Mouse (Mus musculus): ENCODE measurements around the gene Cul9.
A peak's percentile ranks its signal among the peaks of the same experiment; 100 is the strongest.

The Cul9 gene

DNA sequence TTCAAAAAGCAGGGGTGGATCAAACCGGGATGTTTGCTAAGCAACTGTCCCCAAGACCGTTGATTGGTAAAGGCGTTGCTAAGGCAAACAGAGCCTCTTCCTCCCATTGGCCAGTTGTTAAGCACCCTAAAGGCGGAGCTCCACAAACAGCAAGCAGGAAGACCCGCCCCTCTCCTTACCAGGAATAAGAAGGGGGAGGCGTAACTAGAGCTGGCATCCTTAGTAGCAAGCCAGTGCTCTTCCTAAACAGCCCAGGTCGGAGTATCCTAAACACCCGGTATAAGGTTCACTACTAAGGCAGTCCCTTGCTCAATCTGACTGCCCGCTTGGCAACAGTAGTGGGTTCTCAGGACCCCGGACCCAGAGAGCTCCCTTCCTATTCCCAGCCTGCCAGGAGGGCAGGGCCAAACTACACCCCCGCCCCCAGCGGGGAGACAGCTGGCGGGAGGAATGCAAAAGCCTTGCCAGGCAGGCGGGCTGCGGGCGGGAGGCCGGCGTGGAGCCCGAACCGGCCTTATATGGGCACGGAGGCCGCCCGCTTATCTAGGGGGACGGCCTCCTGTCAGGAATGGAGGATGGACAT, 6.7 kb upstream of the Cul9 start:
- DNase-seq: peak; percentile 94

DNA sequence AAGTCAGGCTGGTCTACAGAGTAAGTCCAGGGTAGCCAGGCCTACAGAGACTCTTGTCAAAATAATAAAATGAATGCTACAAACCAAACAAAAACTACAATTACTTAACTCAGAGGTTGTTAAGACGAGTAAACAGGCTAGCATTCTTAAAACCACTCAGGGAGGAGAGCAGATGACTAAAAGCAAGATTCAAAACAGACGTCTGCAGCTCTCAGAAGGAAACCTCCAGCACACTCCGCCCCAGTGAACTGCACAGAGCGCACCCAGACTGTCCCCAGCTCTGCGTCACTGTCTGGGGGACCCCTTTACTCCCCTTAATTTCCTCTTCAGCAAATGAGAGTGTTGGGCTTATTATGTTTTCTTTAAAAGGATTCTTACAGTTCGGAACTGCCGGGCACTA, 6.0 kb upstream of the Cul9 start:
- peak; percentile 27 for DNase-seq

DNA sequence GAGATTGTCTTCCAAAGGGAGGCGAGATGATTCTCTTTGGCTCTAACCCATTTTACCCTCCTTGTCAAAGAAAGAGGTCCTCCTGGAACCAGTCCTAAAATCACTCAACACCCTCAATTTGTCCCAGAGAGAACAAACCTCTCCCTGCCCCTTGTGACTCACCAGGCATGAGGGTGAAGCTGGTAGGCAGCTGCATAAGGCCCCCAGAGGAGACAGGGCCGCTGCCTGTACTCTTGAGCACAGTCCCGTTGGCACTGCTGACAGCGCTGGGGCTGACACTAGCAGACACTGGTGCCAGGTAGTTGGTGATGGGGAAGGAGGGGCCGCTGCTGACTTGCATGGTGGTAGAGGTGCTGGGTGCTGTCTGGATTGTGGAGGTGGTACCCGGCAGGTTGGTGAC, 5.2 kb upstream of the Cul9 start:
- DNase-seq: peak; percentile 50

DNA sequence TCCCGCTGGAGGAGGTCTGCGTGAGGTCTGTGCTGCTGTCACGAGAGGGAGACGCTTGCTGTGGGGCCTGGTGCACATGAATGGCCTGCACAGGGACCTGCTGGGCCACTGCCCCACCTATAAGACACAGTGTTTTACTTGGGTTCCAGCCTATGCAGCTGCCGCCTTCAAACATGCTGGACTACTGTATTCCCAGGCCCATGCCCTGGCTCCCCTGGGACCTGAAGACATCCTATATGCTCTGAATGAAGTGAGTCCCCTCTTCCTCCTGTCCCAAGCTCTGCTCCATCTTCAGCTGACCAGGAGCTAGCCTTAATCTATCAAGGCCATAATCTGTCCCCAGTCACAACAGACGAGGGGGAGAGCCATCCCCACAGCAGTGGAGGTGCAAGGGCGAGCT, 4.7 kb upstream of the Cul9 start:
- DNase-seq: no peak

DNA sequence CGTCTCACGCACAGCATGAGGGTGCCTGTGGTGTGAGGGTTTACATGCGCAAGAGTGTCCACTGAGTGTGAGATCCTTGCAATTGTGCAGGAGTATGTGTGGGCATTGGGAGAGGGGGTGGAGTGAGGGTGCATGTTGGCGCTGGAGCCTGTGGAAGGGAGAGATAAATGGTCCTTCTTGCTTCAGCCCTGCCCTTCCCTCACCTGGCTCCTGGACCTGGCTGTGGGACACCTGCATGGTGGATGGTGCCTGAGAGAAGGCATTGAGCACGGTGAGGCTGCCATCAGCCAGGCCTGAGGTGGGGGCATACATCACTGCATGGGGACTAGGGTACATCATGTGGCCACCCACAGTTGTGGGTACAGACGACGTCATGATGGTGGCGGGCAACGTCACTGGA, 3.5 kb upstream of the Cul9 start:
- peak; percentile 34 for DNase-seq

DNA sequence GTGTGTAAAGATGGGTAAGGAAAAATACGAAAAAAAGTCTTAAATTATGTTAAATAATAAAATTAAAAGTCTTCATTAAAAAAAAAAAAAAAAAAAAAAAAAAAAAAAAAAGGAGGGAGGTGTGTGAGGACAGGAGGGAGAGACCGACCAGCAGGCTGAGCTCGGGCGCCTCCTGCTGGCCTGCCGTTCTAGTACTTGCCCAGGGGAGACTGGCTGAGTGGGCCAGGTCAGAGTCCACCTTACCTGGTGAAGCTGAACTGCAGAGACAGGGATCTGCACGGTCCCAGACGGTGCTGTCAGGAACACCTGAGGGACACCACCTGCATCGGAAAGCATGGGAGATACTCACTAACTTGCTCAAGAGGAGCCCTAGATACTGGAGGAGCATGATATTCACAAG, 3.0 kb upstream of the Cul9 start:
- peak; percentile 59 for DNase-seq

DNA sequence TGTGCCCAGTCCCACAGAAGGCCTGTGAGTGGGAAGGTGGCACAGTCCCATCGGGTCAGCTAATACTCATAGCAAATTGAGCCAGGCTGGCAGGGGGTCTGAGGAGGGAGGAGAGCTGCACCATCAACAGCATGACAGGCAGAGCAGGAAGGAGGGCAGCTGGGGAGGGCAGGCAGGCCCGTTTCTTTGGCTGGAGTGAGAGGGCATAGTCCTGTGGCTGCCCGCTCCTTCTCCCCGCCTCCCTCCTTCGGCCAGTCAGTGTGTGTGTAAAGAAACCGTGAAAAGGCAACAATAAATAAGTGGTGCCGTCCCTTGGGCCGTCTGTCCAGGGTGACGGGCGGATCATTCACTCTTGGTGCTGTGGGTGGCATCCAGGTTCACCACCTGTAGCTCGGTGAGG, 2.6 kb upstream of the Cul9 start:
- DNase-seq: peak; percentile 46

DNA sequence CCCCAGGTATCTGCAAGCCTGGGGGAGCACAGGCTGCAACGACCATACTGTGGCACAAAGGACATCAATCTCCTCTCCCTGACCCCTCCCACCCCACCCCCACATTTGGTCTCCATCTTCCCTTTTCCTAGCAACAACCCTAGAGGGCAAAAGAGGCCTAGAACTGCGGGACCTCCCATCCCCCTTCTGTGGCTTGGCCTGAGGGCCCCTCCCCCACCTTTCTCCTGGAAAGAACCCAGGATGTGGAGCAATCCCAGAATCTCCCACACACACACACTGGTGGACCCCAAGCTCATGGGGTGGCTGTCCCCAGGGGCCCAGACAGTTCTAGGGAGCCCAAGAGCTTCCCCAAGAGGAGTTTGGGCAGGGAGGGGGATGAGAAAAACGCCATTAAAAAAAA, 1.7 kb upstream of the Cul9 start:
- peak; percentile 52 for DNase-seq

DNA sequence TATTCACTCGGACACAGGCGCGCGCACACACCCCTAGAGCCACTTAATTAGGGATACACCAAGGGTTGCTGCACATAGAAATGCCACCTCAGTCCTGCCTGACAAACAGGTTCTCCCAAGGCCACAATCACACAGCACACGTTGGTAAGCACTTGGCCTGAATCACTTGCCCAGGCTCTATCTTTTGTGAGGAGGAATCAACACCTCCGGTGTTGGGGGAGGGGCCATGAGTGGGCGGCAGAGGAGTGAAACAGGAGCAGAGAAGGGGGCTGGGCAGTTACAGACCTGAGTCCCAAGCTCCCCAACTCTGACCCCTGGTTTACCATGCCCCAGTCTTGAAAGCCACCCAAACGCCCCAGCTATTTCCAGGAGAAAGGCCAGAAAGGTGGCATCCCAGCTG, 807 bp upstream of the Cul9 start:
- DNase-seq: peak; percentile 45

DNA sequence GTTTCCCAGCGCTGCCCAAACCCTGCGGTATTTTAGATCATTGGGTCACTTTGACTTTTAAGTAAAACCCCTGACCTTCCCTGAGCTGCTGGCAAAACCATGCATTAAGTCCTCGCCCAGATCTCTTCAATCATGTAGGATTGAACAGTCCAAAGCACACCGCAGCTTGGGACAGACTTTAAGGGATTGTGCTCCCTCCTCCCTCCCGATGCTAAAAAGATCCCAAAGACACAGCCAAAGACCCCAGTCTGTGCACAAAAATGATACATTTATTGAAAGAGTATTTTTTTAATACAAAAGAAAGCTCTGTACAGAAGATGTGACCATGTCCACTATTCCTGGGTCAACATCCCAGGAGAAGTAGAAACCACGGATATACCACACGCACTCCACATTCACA, 403 bp upstream of the Cul9 start:
- DNase-seq: peak; percentile 33

DNA sequence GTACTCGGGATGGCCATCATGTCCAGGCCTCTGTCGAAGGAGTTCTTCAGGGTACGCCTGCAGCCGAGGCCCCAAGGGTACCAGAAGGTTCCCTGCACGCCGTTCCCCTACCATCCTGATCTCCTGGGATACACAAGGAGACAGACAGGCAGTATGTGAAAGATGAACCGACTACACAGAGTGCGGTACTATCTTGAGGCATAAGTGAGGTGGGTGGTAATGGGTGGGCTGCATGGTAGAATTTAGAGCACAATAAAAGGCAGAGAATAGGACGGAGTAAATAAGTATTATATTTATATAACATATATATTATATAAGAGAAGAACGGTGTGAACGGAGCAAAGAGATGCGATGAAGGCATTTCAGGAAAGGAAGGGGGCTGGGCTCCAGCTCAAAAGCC, 2.5 kb downstream of the Cul9 start:
- DNase-seq: no peak

DNA sequence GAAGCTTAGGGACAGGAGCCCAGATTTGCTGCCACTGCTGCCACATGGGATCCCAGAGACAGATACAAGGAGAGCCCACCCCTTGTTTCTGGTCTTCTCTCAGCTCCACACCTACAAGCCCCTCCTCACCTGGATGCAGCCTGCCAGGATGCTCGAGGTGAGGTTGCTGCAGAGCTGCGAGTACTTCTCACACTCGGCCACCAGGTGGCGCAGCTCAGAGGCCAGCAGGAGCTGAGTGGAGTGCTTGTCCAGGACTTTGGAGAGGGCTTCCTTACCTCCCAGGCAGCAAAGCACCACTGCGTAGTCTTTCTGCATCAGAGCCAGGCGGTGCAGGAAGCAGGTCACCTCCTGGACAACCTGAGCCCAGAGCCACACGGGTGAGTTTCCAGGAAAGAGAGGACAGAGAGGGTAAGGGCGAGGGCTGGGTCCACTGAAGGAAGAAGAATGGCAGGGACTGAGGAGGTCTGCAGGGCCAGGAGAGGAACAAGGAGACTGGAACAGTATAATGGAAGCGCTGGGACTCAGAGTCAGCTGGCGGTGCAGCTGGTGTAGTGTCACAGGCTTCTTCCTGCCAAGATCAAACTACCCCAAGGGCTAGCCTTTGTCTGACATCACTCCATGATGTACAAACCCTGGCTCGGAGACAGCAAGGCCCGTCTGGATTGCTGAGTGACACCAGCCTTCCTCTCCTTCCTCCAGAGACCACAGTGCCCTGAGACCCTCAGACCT, 20.4 kb downstream of the Cul9 start:
- DNase-seq: peak; percentile 78

DNA sequence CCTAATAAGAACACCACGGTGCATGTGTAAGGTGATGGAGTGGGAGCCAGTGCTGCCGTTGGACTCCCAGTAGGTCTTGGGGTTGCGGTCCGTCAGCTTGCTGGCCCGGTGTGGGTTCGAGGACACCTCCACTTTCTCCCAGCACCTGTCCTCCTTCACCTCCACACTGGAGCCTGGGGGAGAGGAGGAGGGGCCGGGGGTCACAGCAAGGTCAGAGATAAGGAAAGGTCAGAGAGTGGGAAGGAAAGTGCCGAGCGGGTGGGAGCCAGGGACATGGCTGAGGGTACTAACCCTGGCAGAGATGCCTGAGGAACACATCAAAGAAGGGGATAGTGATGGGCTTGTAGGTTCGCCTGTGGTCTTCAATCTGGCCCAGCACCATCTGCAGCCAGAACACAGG, 21.1 kb downstream of the Cul9 start:
- DNase-seq: no peak

DNA sequence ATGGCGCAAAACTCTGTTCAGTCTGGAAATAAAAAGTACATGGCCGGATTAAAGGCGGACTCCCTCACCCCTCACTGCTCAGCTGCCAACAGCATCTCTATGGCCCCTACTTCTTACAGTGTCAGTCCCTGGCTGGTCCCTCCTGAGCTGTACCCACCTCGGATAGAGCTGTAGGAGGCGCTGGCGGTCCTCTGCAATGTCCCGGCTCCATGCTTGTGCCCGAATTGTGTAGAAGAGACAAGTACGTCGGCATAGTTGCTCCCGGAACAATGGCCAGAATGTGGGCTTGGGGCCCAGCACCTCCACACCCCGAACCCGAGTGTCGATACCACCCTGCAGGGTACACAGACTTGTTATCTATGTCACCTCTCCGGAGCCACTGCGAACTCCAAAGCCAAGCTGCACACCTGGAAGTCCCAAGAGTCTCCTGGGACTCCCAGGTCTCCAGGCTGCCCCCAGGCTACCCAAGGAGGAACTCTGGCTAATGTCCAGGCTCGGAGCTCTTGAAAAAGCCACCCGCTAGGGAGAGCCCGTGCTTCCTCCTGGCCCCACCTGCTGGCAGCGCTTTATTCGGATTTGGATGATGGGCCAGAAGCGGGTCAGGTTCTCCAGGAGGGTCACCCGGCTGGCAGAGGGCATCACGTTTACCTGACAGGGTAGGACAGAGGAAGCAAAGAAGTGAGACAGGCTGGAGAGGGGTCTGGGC, 24.1 kb downstream of the Cul9 start:
- no peak for DNase-seq

DNA sequence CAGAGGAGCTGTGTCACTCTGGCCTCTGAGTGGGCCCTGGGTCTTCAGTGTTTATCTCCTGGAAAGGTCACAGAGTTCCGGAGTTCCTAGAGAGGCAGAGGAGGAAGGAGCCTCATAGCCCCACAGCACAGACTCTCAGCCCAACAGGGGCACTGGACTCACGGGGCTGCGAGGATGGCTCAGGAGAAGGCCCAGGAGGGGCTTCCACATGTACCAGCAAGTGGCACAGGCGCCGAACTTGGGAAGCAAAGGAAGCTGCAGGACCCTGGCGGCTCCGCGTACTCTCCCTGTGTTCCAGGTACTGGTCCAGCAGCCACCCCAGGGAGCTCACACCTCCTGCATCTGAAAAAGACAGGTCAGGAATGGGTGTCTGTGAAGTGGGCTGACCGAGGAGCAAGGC, 25.0 kb downstream of the Cul9 start:
- no peak for DNase-seq

DNA sequence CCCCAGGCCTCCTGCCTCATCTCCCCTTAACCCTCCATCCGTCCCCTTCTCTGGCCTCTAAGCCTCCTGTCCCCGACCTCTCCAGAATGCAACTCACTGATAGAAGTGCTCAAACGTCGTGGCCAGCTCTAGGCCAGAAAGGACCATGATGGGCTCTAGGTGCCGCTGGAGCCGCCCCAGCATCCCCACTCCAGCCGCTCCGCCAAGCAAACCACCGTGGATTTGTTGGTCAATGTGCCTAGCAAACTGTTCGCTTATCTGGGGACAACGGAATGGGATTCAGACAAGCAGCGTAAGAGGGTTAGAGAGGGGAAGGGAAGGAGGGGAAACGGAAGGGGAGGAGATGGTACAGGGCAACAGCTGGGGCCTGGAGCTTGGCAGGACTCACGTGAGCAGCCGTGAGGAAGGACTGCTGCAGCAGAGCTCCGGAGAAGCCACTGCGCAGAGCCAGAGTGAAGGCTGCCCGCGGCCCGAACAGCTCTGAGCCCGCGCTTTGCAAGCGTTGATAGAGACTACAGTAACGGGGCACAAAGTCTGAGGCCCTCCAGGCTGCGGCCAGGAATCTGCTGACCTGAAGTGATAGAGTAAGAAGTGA, 25.7 kb downstream of the Cul9 start:
- no peak for DNase-seq

DNA sequence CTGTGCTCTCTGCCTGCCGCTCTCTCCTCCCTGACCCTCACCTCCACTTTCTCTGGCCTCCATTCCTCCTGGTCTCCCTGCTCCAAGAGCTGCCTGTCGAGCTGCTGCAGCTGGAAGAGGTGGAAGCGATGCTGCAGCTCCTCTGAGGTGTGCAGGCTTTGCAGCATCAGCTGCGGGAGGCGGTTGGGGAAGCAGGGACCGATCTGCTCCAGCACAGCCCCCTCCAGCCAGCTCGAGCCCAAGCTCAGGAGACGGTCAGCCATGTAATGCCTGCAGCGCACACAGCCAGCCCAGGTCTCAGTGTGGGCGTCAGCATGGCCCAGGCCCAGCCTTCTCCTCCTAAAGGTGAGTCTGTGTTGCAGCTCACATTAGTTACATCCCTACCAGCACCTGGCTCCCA, 26.2 kb downstream of the Cul9 start:
- no peak for DNase-seq

DNA sequence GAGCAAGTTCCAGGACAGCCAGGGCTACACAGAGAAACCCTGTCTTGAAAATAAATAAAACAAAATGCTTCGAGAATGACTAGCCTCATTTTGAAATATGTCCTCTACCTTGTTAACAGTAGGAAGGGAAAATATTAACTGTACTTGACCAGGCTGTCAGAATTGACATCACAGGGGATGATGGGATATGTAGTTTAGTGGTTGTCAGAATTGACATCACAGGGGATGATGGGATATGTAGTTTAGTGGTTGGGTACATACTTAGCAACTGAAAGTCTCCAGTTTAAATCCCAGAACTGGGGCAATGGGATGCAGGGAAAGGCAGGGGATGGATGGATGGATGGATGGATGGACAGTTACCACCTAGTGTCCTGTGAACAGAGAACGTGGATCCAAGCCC, 32.9 kb downstream of the Cul9 start:
- no peak for DNase-seq

DNA sequence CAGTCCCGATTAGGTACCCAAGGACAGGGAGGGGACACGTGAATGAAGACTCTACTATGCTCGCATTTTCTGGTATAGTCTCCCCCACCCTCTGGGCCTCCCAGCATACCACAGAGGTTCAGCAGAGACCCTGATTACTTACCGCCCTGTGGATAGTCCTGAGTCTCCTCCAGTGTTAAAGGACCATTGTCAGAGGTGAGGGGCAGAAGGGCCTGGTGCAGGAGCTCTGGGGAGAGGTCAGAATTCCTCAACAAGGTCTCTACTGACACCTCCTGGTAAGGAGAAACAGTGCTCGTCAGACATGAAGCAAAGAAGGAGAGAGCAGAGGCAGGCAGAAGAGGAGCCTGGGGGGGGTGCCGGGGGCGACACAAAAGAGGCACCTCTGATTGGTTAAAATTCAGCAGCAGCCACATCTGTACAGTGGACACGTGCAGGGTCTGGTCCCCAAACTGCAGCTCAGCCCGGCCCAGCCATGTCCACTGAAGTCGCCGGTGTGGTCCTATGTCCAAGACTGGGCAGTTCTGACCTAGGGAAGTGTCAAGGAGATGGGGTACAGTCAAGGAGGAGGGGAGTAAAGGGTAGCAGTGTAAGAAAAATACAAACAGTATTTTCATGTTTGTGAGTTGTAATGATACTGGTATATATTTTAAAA, 35.0 kb downstream of the Cul9 start:
- DNase-seq: no peak

DNA sequence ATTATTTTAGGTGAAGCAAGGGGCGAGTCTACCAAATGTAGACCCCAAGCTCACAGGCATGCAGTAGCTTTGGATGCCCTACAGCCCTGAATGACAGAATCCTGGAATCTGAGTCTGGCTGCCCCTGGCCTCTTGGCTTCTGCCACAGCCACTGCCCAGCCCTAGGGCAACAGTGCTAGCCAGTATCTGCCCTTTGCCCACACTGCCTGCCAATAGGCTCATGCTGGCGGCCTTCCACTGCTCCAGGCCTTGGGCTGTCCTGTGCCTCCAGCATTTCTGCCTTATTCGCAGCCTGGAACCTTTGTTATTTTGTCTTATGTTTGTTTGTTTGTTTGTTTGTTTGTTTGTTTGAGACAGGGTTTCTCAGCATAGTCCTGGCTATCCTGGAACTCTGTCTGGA, 40.6 kb downstream of the Cul9 start:
- no peak for DNase-seq

DNA sequence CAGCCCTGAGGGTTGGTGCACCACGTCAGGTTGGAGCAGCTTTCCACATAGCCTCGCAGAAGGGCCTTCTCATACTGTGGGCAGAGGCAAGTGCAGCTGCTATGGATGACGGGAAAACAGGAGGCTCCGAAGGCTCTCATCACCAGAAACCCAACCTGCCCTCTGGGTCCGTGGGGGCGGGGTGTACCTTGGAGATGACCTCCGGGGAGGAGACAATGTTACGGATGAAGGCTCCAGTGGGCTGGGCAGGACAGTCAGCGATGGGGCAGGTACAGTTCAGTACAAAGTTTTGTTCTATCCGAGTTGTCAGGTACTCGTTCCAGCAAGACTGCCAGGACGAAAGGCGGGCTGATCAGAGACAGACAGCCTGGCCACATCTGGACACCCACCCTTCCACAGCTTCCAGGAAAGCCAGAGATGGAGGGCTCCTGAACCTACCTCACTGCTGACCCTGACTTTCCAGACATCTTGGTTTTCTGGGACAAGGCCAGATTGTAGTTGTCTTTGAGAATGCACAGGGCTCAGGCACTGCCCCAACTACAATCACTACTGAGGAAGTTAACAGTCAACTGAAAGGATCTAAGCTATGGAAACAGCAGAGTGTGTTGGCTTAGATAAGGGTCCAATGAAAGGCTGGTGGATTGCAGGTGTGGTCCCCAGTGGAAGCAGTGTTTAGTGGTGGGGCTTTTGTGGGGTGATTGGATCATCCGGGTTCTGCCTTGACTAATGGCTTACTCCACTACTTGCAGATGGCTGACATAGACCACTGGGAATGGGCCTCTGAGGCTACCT, 42.1 kb downstream of the Cul9 start:
- no peak for DNase-seq

DNA sequence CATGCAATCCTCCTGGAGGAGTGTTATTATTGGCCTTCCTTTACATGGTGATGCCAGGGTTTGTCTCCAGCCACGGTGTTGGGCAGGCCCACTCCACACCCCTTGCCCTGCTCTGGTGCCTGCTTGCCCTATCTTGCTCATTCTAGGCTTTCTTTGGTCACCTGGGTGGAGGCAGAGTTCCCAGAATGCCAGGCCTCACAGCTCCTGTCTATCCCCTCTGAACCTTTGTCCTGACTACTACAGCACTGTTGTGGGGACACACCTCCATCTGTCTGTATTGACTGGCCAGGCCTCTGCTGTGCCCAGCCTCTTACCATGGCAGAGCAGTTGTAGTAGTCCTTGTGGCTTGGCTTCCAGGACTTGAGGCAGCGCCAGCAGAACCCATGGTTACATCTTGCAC, 43.4 kb downstream of the Cul9 start:
- no peak for DNase-seq

DNA sequence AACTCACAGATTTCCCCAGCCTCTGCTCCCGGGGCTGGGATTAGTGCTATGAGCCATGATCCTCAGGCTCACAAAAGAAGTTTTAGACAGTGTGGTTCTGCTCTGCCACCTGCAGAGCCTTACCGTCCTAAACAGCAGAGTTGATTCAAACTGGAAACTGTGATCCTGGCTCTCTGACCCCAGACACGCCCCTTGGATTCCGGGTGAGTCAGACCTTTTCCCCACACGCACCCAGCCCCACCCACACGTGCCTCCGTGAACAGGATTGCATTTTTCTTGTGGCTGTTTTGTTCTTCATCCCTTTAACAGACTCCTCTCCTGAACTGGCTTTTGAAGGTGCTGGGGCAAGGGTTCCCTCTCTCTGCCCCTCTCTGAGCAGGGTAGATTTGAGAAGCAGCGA, 48.2 kb downstream of the Cul9 start:
- no peak for DNase-seq

All from cerebellum, adult 9-10 months (tissue).